10 mouse cellular contexts compared by ENCODE assay signal in the genomic region with DNA sequence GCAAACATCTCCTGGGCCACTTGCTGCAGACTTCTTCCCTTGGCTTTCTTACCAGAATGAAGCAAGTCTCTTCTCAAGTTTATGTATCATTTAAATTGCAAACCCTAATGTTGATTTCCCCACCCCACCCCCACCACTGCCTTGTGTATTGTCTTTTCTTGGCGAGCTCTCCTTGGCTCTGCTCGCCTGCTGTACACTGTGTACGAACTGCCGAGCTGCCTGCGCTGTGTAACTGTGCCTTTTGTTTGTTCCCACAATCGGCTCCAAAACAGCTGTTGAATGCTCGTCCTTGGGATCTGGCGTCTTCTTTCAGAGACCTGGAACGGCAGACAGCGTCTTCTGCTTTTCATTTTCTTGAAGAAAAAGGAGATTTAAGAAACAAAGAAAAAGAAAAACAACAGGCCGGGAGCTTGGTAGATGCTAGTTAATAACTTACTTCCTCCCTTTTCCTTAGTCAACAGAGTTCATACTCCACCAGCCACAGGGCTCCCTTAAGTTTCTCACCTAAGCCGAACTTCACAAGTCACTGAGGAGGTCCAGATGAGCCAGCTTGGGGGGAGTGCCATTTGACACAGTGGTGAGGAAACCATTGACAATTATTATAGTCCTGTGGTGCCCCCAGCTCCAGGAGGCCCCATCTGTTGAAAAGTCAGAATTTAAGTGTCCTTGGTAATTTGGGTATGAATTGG. TPM values are rescaled to one million over a fixed set of nuclear protein-coding genes. Genes with fewer than 3 reads are reported as not detected.
DNase-seq lines count a peak whose midpoint lies in the region; ATAC-seq and TF ChIP-seq lines count a peak whose summit lies in the region.
"Had no signal": no experiment of that assay in that cellular context is flagged by ENCODE, and none has a peak within 500 bp of the region (broad histone marks: within the 10 kb centered on the region; RNA-seq: fewer than 3 reads in every experiment).

No protein-coding gene starts in this region.

- peak overlapping the region; percentile 81 for H3K27ac ChIP-seq in kidney, adult 2 months (ENCODE audit: insufficient read depth, low read depth, low read length)
- no peak overlapping the region for H3K27ac ChIP-seq in lung, postnatal 0 days (ENCODE audit: low read length)

- H3K4me1 ChIP-seq in kidney, adult 2 months (ENCODE audit: control insufficient read depth, insufficient read depth, low read length): peaks cover 12% of the 10 kb centered on the region; the same call in 1 of the 2 replicates
- no peaks in the 10 kb centered on the region for H3K4me1 ChIP-seq in lung, postnatal 0 days (ENCODE audit: insufficient read depth, low read depth, low read length)

- DNase-seq in ovary, adult 18-20 months (ENCODE audit: low spot score): peak; percentile 27
- no peak for DNase-seq in ovary, postnatal 10 days (ENCODE audit: low spot score)
- peak; percentile 42 for DNase-seq in gastrocnemius, postnatal 25 days
- DNase-seq in kidney, adult 2 months: peak; percentile 54
- peak; percentile 14 for DNase-seq in lung, postnatal 0 days (ENCODE audit: low spot score)
- DNase-seq in testis, postnatal 10 days (ENCODE audit: low spot score): peak; percentile 60
- DNase-seq in thymus, postnatal 10 days (ENCODE audit: low spot score in 2 of 2): no peak

- no peak overlapping the region for H3K9ac ChIP-seq in lung, postnatal 0 days (replicated peaks; ENCODE audit: low read depth)

- WGBS in kidney, adult 2 months: 10% methylated on average over 12 of the region's 12 CpGs
- WGBS in lung, postnatal 0 days: 26% methylated on average over 12 of the region's 12 CpGs

- TF ChIP-seq CTCF in kidney, adult 2 months (conservative IDR thresholded peaks at IDR 0.05; ENCODE audit: insufficient read depth, insufficient read length, low read depth, low read length): no peak
- no peak for TF ChIP-seq CTCF in lung, postnatal 0 days (IDR thresholded peaks at IDR 0.05)

- ATAC-seq in lung, postnatal 0 days: peak; percentile 76
- no peak for ATAC-seq in cerebellum, adult (ENCODE audit: insufficient number of reproducible peaks, low FRiP score, low TSS enrichment)

- TF ChIP-seq EP300 in lung, postnatal 0 days (IDR thresholded peaks at IDR 0.05): no peak

- no peaks in the 10 kb centered on the region for H3K27me3 ChIP-seq in kidney, adult 2 months (replicated peaks; ENCODE audit: control insufficient read depth, insufficient read depth, low read length)
- no peaks in the 10 kb centered on the region for H3K27me3 ChIP-seq in lung, postnatal 0 days (replicated peaks; ENCODE audit: insufficient read depth, low read length)

- H3K4me2 ChIP-seq in lung, postnatal 0 days (replicated peaks; ENCODE audit: low read depth, low read length): peak overlapping the region; percentile 22; the same call in 1 of the 2 replicates

- no peaks in the 10 kb centered on the region for H3K9me3 ChIP-seq in lung, postnatal 0 days (ENCODE audit: low read length)

- H3K36me3 ChIP-seq in kidney, adult 2 months (ENCODE audit: control insufficient read depth, insufficient read depth, low read length): no peaks in the 10 kb centered on the region
- no peaks in the 10 kb centered on the region for H3K36me3 ChIP-seq in lung, postnatal 0 days (ENCODE audit: insufficient read depth, low read length)

- no peak for TF ChIP-seq POLR2A in kidney, adult 2 months (IDR thresholded peaks at IDR 0.05; ENCODE audit: low read depth, low read length)

- peak overlapping the region; percentile 15 for H3K4me3 ChIP-seq in kidney, adult 2 months (ENCODE audit: insufficient read depth, low read depth, low read length)
- no peak overlapping the region for H3K4me3 ChIP-seq in lung, postnatal 0 days (ENCODE audit: low read depth, low read length)

RNA-seq across cellular contexts. Expression of gene AU015836, which starts 44.2 kb away (rescaled TPM):
- total RNA-seq in gastrocnemius, postnatal 25 days (2021): not detected
- polyA plus RNA-seq in kidney, adult 2 months (2012; rRNA removed): 0.06 TPM in 1 of 2 replicates, not detected in the other
- 0.11 TPM in 1 of 2 replicates, not detected in the other for polyA plus RNA-seq in lung, postnatal 0 days (2015; fragmentation: Nextera tagmentation; extraction: Ambion mirVana)
- total RNA-seq: gastrocnemius, postnatal 4 days; MEL had no signal

Comparison
In these comparisons a context has a peak if more than half of its experiments do, and no peak if none do; other contexts are left out.
1. DNase-seq: peak in ovary, adult 18-20 months (single experiment), gastrocnemius, postnatal 25 days (single experiment), kidney, adult 2 months (single experiment), lung, postnatal 0 days (single experiment) and testis, postnatal 10 days (single experiment); none in ovary, postnatal 10 days (single experiment) and thymus, postnatal 10 days (0 of 2).